Comparison of ENCODE assay signal across 7 mouse cellular contexts in genomic region chr12:83972117-83972516, GRCm38 (mm10). TPM values are rescaled to one million over a fixed set of nuclear protein-coding genes. Genes with fewer than 3 reads are reported as not detected.
DNase-seq lines count a peak whose midpoint lies in the region; ATAC-seq and TF ChIP-seq lines count a peak whose summit lies in the region.

No protein-coding gene starts in this region.

- H3K9ac ChIP-seq in embryonic facial prominence, embryonic 14.5 days (ENCODE audit: low read depth, low read length) = no peak overlapping the region

- TF ChIP-seq CTCF in Patski (IDR thresholded peaks at IDR 0.05) = peak; percentile 84

- CTCF ChIA-PET in Patski (lab: Charles Lee) = interaction anchor here (0.9 to 2.2 kb wide), 10 partner anchors 15 to 173 kb away, joined by 3 to 11 read pairs (median 6); partner anchors contain the start of gene Acot2

- 0 out of 2 replicates have a peak, but pooled peaks cover 5% of the 10 kb centered on the region for H3K9me3 ChIP-seq in embryonic facial prominence, embryonic 14.5 days (ENCODE audit: control insufficient read depth, low read length)

- no peak overlapping the region for H3K27ac ChIP-seq in embryonic facial prominence, embryonic 14.5 days (replicated peaks; ENCODE audit: low read depth, low read length)

- no peaks in the 10 kb centered on the region for H3K4me1 ChIP-seq in embryonic facial prominence, embryonic 14.5 days (ENCODE audit: control insufficient read depth, insufficient read depth, low read length)

- in situ Hi-C loops in Patski (cut with MboI; ENCODE audit: low pct_unique_long_range_greater_than_20kb) = loop anchor here (5.0 to 10.0 kb wide), 4 partner anchors 55 to 283 kb away; no protein-coding TSS in a partner anchor

- peak; percentile 62 for ATAC-seq in Patski
- ATAC-seq in embryonic facial prominence, embryonic 14.5 days (ENCODE audit: low read depth) = no peak
- ATAC-seq in erythroid progenitor cell, adult 5-6 weeks (replicated peaks; ENCODE audit: low FRiP score, poor library complexity, severe bottlenecking) = no peak

- no peak overlapping the region for H3K4me2 ChIP-seq in embryonic facial prominence, embryonic 14.5 days (ENCODE audit: low read depth, low read length)

- no peaks in the 10 kb centered on the region for H3K36me3 ChIP-seq in embryonic facial prominence, embryonic 14.5 days (ENCODE audit: control insufficient read depth, insufficient read depth, low read length)

- peak; percentile 31 for DNase-seq in ovary, postnatal 14 days (ENCODE audit: low spot score)
- no peak for DNase-seq in ovary, adult 18-20 months (ENCODE audit: low spot score)
- no peak for DNase-seq in Patski (ENCODE audit: low read depth, low spot score)
- peak; percentile 56 for DNase-seq in embryonic facial prominence, embryonic 14.5 days (ENCODE audit: low spot score)
- peak; percentile 65 for DNase-seq in kidney, postnatal 10 days
- DNase-seq in lung, postnatal 36 days = peak; percentile 82

- H3K4me3 ChIP-seq in embryonic facial prominence, embryonic 14.5 days (ENCODE audit: low read depth, low read length) = no peak overlapping the region

- POLR2A ChIA-PET in Patski (lab: Charles Lee) = no interaction called here

- no peaks in the 10 kb centered on the region for H3K27me3 ChIP-seq in Patski
- H3K27me3 ChIP-seq in embryonic facial prominence, embryonic 14.5 days (replicated peaks; ENCODE audit: control insufficient read depth, insufficient read depth, low read length) = no peaks in the 10 kb centered on the region

- 78% methylated on average over 2 of the region's 2 CpGs for WGBS in embryonic facial prominence, embryonic 14.5 days

RNA-seq across cellular contexts. Expression of gene Heatr4, which starts 12.5 kb away (rescaled TPM):
- polyA plus RNA-seq in Patski (2021) = not detected
- polyA plus RNA-seq in embryonic facial prominence, embryonic 14.5 days (2014; fragmentation: Nextera tagmentation; extraction: Ambion mirVana) = not detected in 2 replicates
- total RNA-seq in erythroid progenitor cell, adult 5-6 weeks (2015; ENCODE audit: low replicate concordance) = not detected in 2 replicates
- not detected in 2 replicates for total RNA-seq in erythroid progenitor cell, adult 5-6 weeks (2017; ENCODE audit: low replicate concordance)

RNA-seq across cellular contexts. Expression of gene Acot2, which starts 15.5 kb away (rescaled TPM):
- 33.7 TPM for polyA plus RNA-seq in Patski (2021)
- 9.8 and 14.5 TPM in 2 replicates for polyA plus RNA-seq in embryonic facial prominence, embryonic 14.5 days (2014; fragmentation: Nextera tagmentation; extraction: Ambion mirVana)
- 0.72 and 1.3 TPM in 2 replicates for total RNA-seq in erythroid progenitor cell, adult 5-6 weeks (2015; ENCODE audit: low replicate concordance)
- 0.53 and 0.77 TPM in 2 replicates for total RNA-seq in erythroid progenitor cell, adult 5-6 weeks (2017; ENCODE audit: low replicate concordance)

RNA-seq across cellular contexts. Expression of gene Riox1, which starts 21.7 kb away (rescaled TPM):
- polyA plus RNA-seq in Patski (2021) = 12.4 TPM
- polyA plus RNA-seq in embryonic facial prominence, embryonic 14.5 days (2014; fragmentation: Nextera tagmentation; extraction: Ambion mirVana) = 11.8 and 13.0 TPM in 2 replicates
- 6.7 TPM in 1 of 2 replicates, not detected in the other for total RNA-seq in erythroid progenitor cell, adult 5-6 weeks (2015; ENCODE audit: low replicate concordance)
- 2.0 and 2.2 TPM in 2 replicates for total RNA-seq in erythroid progenitor cell, adult 5-6 weeks (2017; ENCODE audit: low replicate concordance)

RNA-seq across cellular contexts. Expression of gene Acot1, which starts 37.2 kb away (rescaled TPM):
- 35.0 TPM for polyA plus RNA-seq in Patski (2021)
- polyA plus RNA-seq in embryonic facial prominence, embryonic 14.5 days (2014; fragmentation: Nextera tagmentation; extraction: Ambion mirVana) = 40.2 and 41.4 TPM in 2 replicates
- total RNA-seq in erythroid progenitor cell, adult 5-6 weeks (2015; ENCODE audit: low replicate concordance) = 2.2 TPM in 1 of 2 replicates, not detected in the other
- 13.4 TPM in 1 of 2 replicates, not detected in the other for total RNA-seq in erythroid progenitor cell, adult 5-6 weeks (2017; ENCODE audit: low replicate concordance)

RNA-seq across cellular contexts. Expression of gene Numb, which starts 50.4 kb away (rescaled TPM):
- polyA plus RNA-seq in Patski (2021) = 30.9 TPM
- polyA plus RNA-seq in embryonic facial prominence, embryonic 14.5 days (2014; fragmentation: Nextera tagmentation; extraction: Ambion mirVana) = 29.9 and 33.1 TPM in 2 replicates
- total RNA-seq in erythroid progenitor cell, adult 5-6 weeks (2015; ENCODE audit: low replicate concordance) = 8.6 and 12.6 TPM in 2 replicates
- total RNA-seq in erythroid progenitor cell, adult 5-6 weeks (2017; ENCODE audit: low replicate concordance) = 18.7 and 31.4 TPM in 2 replicates

Comparison
In these comparisons a context has a peak if more than half of its experiments do, and no peak if none do; other contexts are left out.
1. DNase-seq: peak in ovary, postnatal 14 days (single experiment), embryonic facial prominence, embryonic 14.5 days (single experiment), kidney, postnatal 10 days (single experiment) and lung, postnatal 36 days (single experiment); none in ovary, adult 18-20 months (single experiment) and Patski (single experiment).